20 mouse cellular contexts compared by ENCODE assay signal in the genomic region with DNA sequence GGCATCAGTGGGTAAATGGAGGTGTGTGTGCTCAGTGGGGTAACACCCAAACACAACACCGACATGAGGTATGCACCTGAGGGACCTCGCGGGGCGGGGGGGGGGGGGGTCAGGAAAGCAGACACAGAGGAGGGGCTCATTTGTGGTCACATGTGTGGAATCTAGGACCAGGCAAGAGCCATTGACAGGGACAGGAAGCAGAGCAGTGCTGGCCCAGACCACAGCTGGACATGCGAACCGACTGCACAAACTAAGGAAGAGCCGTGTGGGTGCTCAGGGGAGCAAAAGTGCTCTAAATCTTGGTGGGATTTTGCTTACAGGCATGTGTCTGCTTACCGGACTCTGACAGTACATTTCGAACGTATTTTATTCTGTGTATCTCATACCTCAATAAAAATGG. TPM values are rescaled to one million over a fixed set of nuclear protein-coding genes. Genes with fewer than 3 reads are reported as not detected.
"Had no signal": no experiment of that assay in that cellular context is flagged by ENCODE, and none has a peak within 500 bp of the region (broad histone marks: within the 10 kb centered on the region; RNA-seq: fewer than 3 reads in every experiment).

No protein-coding gene starts in this region.

- H3K27me3 ChIP-seq: midbrain, embryonic 13.5 days; midbrain, embryonic 15.5 days had no signal

- H3K9me3 ChIP-seq: lung, embryonic 15.5 days; megakaryocyte, embryonic 14.5 days; midbrain, embryonic 13.5 days; midbrain, embryonic 15.5 days; neural tube, embryonic 12.5 days had no signal

- H3K27ac ChIP-seq: lung, embryonic 15.5 days; macrophage; midbrain, embryonic 13.5 days; midbrain, embryonic 15.5 days; neural tube, embryonic 12.5 days had no signal

- H3K9ac ChIP-seq: liver, postnatal 0 days; lung, embryonic 15.5 days; midbrain, embryonic 13.5 days; midbrain, embryonic 15.5 days; neural tube, embryonic 12.5 days had no signal

- H3K4me2 ChIP-seq: lung, embryonic 15.5 days; midbrain, embryonic 11.5 days; midbrain, embryonic 13.5 days; midbrain, embryonic 15.5 days; neural tube, embryonic 12.5 days had no signal

- H3K4me3 ChIP-seq: lung, embryonic 15.5 days; megakaryocyte, embryonic 14.5 days; midbrain, embryonic 13.5 days; midbrain, embryonic 15.5 days; neural tube, embryonic 12.5 days had no signal

- ATAC-seq: liver, postnatal 0 days; lung, postnatal 0 days; midbrain, embryonic 13.5 days; midbrain, embryonic 15.5 days had no signal

- H3K36me3 ChIP-seq: lung, embryonic 15.5 days; midbrain, embryonic 13.5 days; midbrain, embryonic 15.5 days; neural tube, embryonic 12.5 days had no signal

- DNase-seq: liver, postnatal 0 days; lung, adult 2 months; lung, postnatal 14 days; lung, postnatal 36 days; right cerebral cortex, postnatal 14 days; thymus, adult 2 months; thymus, postnatal 25 days; thymus, postnatal 4 days had no signal

RNA-seq across cellular contexts. Expression of a gene that starts 11.2 kb away (rescaled TPM):
- total RNA-seq: megakaryocyte progenitor cell, adult 5-6 weeks; monocyte, adult 5-6 weeks had no signal
- polyA plus RNA-seq: macrophage had no signal

RNA-seq across cellular contexts. Expression of a gene that starts 12.0 kb away (rescaled TPM):
- total RNA-seq: midbrain, postnatal 0 days; monocyte, adult 5-6 weeks; neutrophil, adult 5-6 weeks had no signal
- polyA plus RNA-seq: macrophage had no signal
